Mouse (Mus musculus) cerebellum, adult 11-12 months (tissue): ENCODE measurements at regions not wholly inside any gene's neighbourhood (a gene's known extent, or its start where the extent isn't known, plus 50 kb on each side); places are given as distances from the start of the nearest gene placed in this dataset.

Experiments used
- DNase-seq: peaks from one replicate; pipeline ENCODE4 v3.0.0; 2022

- DNase-seq = no peak
Observed at GRCm38 (mm10) chr3:34222291-34222690, 141.2 kb upstream of the Dnajc19 start.

DNA sequence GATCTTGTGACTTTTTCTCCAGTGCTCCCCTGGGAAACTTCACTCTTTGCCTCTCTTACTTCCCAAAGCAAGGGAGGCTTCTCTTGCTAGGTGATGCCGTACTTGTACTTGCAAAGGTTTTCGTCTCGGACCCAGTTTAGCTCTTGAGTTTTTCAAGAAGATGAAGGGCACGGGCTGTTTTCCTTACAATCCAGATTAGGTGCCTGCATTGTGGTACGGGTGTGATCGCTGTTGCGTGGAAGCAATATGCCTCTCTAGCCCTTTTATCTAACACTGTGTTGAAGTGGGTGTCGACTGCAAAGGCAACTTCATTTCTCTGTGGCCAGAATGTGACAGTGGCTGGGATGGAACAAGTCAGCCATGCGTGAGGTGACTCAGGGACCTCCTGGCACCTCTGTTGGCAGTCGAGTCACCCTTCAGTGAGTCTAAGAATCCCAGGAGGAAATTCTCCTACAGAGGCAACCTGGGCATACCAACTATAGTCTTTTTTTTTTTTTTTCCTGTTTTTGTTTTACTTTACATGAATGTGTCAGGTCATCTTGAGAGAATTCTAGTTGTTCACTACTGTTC is 138.7 kb upstream of the Dnajc19 start:
- no peak for DNase-seq

DNA sequence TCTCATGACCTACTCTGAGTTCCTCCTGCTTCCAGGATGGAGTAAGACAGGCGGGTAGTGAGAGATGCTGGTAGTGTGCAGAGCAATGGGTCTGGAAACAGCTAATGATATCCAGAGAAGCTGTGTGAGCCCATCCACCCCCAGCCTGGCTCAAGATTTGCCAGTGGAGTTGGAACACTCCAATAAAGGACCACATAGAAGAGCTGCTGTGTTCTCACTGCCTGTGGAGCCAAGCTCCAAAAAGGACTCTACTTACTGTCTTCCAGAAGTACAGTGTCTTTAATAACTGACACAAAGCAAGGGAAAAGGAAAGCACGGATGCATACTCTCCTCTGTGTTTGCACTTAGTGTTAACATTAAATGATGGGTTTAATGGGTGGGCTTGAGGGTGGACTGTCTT is 138.0 kb upstream of the Dnajc19 start:
- DNase-seq = no peak

- no peak for DNase-seq
Observed at GRCm38 (mm10) chr3:34217911-34218310, 136.8 kb upstream of the Dnajc19 start.

- DNase-seq = no peak
Observed at GRCm38 (mm10) chr3:34214233-34214632, 133.1 kb upstream of the Dnajc19 start.

- DNase-seq = no peak
Observed at GRCm38 (mm10) chr3:34206454-34206853, 125.3 kb upstream of the Dnajc19 start.

DNA sequence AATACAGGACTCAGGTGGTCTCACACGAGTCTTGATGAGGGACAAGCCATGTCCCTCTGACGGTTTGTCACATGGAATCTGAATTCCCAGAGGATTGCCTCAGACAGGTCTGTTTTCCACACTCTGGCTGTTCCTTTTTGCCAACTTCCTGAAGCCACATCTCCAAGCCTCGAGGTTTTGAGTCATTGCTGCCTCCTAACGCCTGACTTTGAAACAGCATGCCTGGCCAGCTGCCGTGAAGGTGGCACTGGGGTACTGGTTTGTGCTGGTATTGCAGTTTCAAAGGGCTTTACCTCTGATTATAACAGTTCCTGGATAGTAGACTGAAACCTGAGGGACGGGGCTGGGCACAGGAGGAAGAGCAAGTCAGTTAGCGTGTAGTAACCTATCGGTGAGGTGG is 117.1 kb upstream of the Dnajc19 start:
- DNase-seq = no peak

DNA sequence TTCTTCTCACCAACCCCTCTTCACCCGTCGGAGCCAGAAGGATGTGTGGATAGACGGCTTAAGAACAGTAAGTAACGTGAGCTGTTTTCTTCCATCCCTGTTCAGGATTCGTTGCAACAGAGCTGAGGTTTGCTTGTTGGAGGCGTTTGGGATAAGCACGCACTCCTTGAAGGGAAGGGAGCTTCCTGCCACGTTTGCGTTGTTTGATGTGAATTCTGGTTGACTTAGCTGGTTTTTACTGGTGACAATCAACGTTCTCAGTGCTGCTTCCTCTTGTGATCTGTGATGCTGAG is 116.0 kb upstream of the Dnajc19 start:
- DNase-seq = no peak

DNA sequence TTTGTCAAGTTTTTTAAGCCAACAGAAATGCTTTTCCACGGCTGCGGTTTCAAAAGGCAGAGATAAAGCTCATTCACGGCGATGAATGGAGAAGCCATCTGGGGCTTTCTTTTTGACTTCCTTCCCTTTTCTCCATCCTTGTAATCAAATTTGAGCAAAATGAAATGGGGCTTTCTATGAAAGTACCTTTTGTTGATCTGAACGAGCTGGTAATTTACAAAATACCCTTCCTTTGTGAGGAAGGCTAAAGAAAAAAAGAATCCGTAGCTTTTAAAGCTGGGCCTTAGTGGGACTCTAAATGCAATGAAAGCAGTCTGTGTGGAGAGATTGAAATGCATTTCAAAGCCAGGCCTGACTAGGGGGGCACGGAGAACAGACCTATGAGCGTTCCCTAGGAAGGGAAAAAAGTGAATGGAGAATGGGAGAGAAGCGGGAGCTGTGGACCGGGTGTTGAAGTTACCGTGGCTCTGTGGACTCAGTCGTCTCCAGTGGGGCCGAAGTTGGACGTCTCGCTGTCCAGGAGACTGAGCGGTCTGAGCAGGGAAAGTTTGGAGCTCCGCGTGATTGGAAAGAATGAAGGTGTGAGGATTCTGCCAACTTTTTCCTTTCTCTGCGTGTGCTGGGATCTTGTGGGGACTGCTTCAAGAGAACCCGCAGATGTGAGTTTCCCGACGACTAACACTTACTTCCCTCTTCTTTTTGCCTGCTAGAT is 115.5 kb upstream of the Dnajc19 start:
- DNase-seq = no peak

GRCm38 (mm10) chr3:34195729-34196450 is 114.8 kb upstream of the Dnajc19 start:
- DNase-seq = no peak

GRCm38 (mm10) chr3:34173416-34174097 is 92.4 kb upstream of the Dnajc19 start:
- no peak for DNase-seq

DNA sequence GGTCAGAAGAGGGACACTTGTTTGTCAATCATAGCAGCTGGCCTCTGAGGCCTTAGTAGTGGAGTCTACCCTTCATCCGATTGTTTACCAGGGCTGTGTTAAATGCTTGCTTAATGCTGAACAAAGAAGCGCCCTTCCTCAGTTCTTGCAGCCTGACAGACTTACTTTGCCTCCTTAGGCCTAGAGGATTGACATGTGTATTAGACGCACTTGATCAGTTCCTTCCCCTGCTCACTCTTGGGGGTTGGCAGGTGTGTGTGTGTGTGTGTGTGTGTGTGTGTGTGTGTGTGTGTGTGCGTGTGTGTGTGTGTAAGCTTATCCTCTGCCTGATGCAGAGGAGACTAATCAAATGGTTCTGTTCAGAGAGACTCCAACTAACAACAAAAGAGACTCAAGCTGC is 91.8 kb upstream of the Dnajc19 start:
- DNase-seq = no peak

DNA sequence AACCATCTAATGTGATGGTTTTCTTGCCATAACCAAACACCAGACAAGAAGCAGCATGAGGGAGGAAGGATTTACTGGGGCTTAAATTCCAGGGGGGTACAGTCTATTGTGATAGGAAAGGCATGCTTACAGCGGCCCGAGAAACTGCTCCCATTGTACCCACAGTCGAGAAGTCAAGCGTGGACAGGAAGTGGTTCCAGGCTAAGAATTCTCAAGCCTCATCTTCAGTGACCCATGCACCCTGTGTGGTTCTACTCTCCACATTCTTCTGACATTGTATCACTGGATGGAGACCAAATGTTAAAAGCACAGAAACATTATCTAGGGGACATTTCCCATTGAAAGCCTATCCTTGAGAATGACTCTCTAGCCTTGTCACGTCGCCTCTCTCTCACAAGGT is 90.8 kb upstream of the Dnajc19 start:
- no peak for DNase-seq

DNA sequence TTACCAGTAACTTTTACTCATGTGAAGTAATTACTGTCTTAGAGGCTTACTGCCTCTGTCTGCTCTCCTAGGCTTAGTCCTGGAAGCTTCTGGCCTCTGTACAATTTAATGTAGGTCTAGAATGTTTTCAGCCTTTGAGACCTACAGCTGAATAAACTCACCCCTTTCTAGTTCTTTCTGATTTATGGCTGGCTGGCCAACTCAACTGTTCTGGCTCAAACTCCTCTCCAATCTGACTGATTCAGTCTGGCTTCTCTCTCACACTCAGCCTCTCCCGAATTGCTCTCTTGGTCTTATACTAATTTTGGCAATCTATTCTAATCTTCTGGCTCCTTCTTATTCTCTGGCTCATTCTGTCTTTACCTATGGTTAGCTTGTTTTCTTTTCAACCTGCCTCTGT is 87.0 kb upstream of the Dnajc19 start:
- no peak for DNase-seq

DNA sequence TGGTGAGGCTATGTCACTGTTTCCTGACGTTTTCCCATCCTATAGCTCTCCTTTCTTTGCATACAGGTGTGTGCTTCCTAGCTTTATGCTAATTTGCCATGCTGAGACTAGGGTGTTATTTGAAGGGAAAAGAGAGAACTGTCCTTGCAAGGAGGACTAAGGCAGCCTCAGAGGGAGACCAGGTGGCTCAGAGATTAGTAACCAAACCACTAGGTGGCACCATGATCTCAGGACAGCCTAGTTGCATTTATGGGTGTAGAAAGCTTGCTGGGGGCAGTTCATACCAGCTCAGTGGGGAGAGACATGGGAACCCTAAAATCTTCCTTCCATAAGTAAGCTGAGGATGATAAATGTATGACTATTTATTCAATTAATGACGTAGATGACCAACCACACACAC is 68.9 kb upstream of the Dnajc19 start:
- no peak for DNase-seq

DNA sequence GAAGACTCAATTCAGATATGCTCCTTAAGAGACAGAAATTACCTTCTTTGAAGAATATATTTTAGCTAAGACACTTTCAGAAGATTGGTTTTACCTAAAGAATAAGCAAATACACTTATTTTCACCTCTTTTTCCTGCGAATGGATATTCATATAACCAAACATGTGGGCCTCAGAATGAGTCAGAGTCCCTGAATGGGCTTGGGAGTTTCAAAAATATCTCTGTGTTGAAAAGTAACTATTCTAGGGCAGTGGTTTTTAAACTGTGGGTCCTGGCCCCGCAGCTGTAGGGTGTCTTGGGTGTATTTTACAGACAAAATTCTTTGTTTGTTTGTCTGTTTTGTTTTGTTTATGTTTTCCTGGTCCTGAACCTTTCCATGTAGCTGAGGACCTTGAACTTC is 62.5 kb upstream of the Dnajc19 start:
- DNase-seq = no peak

GRCm38 (mm10) chr3:34139227-34139626 is 58.1 kb upstream of the Dnajc19 start:
- no peak for DNase-seq

DNA sequence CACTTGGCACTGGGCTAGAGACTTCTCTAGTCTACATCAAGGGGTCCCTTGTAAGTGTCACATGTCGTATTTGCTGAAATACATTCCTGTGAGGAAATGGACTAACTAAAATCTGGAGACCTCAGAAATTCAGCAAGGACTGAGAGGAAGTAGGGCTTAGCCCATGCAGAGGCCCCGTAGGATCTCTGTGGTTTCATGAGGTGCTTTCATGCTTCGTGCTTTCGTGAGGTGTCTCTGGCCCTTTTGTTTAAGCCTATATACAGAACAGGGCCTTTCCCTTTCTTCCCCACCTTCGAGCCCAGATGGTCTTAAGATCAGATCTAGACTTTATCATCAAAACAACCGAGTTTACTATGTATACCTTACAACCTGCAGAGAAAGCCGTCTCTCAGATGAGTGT is 56.9 kb upstream of the Dnajc19 start:
- no peak for DNase-seq

DNA sequence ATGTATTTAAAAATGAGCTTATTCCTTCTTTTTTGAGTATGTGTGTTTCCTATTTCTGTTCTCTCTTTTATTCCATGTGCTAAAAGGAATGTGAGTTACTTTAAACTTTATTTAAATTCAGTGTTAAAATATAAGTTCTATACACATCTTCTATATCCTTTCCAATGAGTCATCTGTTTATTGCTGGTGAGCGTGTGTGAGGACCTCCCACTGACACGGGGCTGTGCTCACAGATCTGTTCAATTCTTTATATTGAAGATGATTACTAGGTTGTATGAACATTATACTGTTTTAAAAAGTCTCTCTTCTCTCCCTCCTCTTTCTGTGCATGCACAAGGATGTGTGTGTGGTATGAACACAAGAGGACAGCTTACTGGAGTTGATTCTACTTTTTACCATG is 55.3 kb upstream of the Dnajc19 start:
- no peak for DNase-seq
